Mouse (Mus musculus) heart, embryonic 16.5 days (tissue): ENCODE results near the gene Gpbp1. TPM values are rescaled to one million over a fixed set of nuclear protein-coding genes. Genes with fewer than 3 reads are reported as not detected.
A peak's percentile ranks its signal among the peaks of the same experiment; 100 is the strongest.

Source experiments
- ATAC-seq: fragments of 200-750 bp; cut with Nextera tagmentation; replicated peaks from 2 replicates; pipeline ENCODE4 v1.8.0; 2017; ENCODE audit warnings: moderate number of reproducible peaks; ENCODE audit not compliant: insufficient read depth, low FRiP score; ENCODE audit errors: extremely low read depth
- H3K27ac ChIP-seq: fragments of 300-500 bp; sonication (generic); 2 replicates; pipeline ENCODE4 v1.5.1; 2014; ENCODE audit warnings: mild to moderate bottlenecking, low read length, control low read depth, moderate library complexity
- H3K27me3 ChIP-seq: fragments of 300-500 bp; sonication (generic); 2 replicates; pipeline ENCODE4 v1.6.1; 2014; ENCODE audit warnings: low read length, mixed read lengths; ENCODE audit not compliant: control insufficient read depth, insufficient read depth
- H3K36me3 ChIP-seq: fragments of 300-500 bp; sonication (generic); 2 replicates; pipeline ENCODE4 v1.6.1; 2014; ENCODE audit not compliant: control insufficient read depth, insufficient read depth
- H3K4me1 ChIP-seq: fragments of 300-500 bp; sonication (generic); 2 replicates; pipeline ENCODE4 v1.6.1; 2014; ENCODE audit warnings: low read length, mixed read lengths; ENCODE audit not compliant: control insufficient read depth, insufficient read depth
- H3K4me2 ChIP-seq: fragments of 300-500 bp; sonication (generic); 2 replicates; pipeline ENCODE4 v1.6.1; 2014; ENCODE audit warnings: low read depth, mild to moderate bottlenecking, control low read depth, low read length
- H3K4me3 ChIP-seq: fragments of 300-500 bp; sonication (generic); 2 replicates; pipeline ENCODE4 v1.5.1; 2014; ENCODE audit warnings: mild to moderate bottlenecking, control low read depth, low read length
- H3K9ac ChIP-seq: fragments of 300-500 bp; sonication (generic); 2 replicates; pipeline ENCODE4 v1.6.1; 2014; ENCODE audit warnings: low read length, control low read depth
- H3K9me3 ChIP-seq: fragments of 300-500 bp; sonication (generic); replicated peaks from 2 replicates; pipeline ENCODE4 v1.6.1; 2016; ENCODE audit warnings: low read length; ENCODE audit not compliant: control insufficient read depth
- WGBS: fragments of 180-500 bp; shearing (Covaris S2); extraction: QIAGEN DNeasy Blood & Tissue Kit; methylation state at CpG from one replicate; pipeline ENCODE4 v1.1.7; 2014; 5-methylcytosine and 5-hydroxymethylcytosine counted together
- polyA plus RNA-seq: library from polyadenylated mRNA; unstranded; fragments of >200 nt; fragmentation: Nextera tagmentation; extraction: Ambion mirVana; gene quantifications from 2 replicates; pipeline ENCODE4 v1.2.1, GENCODE M21; 2015

Gpbp1 gene
- polyA plus RNA-seq, 1 experiment from 2014 or later: 58.3 TPM

- Histone ChIP-seq H3K27me3 (no peaks in the 10 kb centered on the region), H3K9me3 (no peaks in the 10 kb centered on the region), H3K9ac (no peak overlapping the region), H3K27ac (no peak overlapping the region), H3K36me3 (no peaks in the 10 kb centered on the region), H3K4me3 (no peak overlapping the region), H3K4me1 (no peaks in the 10 kb centered on the region; the same call in 1 of the 2 replicates), H3K4me2 (no peak overlapping the region)
- no peak for ATAC-seq
- 71% methylated on average over 8 of the region's 8 CpGs for WGBS
These were observed 95.6 kb downstream of the Gpbp1 start for GRCm38 (mm10) chr13:111394341-111394740.

DNA sequence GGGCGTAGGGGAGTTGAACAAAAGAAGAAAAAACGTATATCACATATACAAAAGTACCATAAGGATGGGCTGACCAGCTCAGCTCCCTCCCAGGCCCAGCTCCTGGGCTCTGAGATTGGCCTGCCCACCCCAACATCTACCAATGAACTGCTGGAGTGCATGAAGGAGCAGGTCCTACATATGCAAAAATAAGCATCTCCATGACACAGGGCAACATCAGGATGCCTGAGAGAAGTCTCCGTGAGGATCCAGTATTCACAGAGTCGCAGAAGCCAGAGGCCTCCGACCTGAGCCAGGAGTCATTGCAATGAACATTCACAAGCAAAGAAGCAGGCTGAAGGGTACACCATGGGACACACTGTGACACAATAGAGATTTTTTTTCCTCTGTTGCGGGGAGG lies 96.5 kb downstream of the Gpbp1 start:
- H3K9ac ChIP-seq: no peak overlapping the region
- no peaks in the 10 kb centered on the region for H3K9me3 ChIP-seq
- H3K36me3 ChIP-seq: no peaks in the 10 kb centered on the region
- H3K27ac ChIP-seq: no peak overlapping the region
- H3K4me3 ChIP-seq: no peak overlapping the region
- no peak for ATAC-seq
- H3K4me2 ChIP-seq: no peak overlapping the region
- 85% methylated on average over 6 of the region's 6 CpGs for WGBS
- H3K4me1 ChIP-seq: no peaks in the 10 kb centered on the region; the same call in 1 of the 2 replicates
- no peaks in the 10 kb centered on the region for H3K27me3 ChIP-seq

GRCm38 (mm10) chr13:111391426-111391825 lies 98.5 kb downstream of the Gpbp1 start:
- whole genome bisulfite sequencing: 87% methylated on average over 5 of the region's 5 CpGs
- ATAC-seq: no peak
- Histone ChIP-seq H3K4me3 (no peak overlapping the region), H3K27me3 (no peaks in the 10 kb centered on the region), H3K36me3 (no peaks in the 10 kb centered on the region), H3K27ac (no peak overlapping the region), H3K9me3 (no peaks in the 10 kb centered on the region), H3K4me2 (no peak overlapping the region), H3K9ac (no peak overlapping the region), H3K4me1 (no peaks in the 10 kb centered on the region)

GRCm38 (mm10) chr13:111391011-111391410 lies 98.9 kb downstream of the Gpbp1 start:
- H3K27me3 ChIP-seq: no peaks in the 10 kb centered on the region
- H3K36me3 ChIP-seq: no peaks in the 10 kb centered on the region
- no peaks in the 10 kb centered on the region for H3K9me3 ChIP-seq
- H3K9ac ChIP-seq: no peak overlapping the region
- no peak overlapping the region for H3K4me3 ChIP-seq
- no peak overlapping the region for H3K4me2 ChIP-seq
- H3K27ac ChIP-seq: no peak overlapping the region
- WGBS: 64% methylated on average over 1 of the region's 1 CpGs
- no peak for ATAC-seq
- no peaks in the 10 kb centered on the region for H3K4me1 ChIP-seq

GRCm38 (mm10) chr13:111384011-111384985 lies 105.6 kb downstream of the Gpbp1 start:
- Histone ChIP-seq H3K4me1 (no peaks in the 10 kb centered on the region), H3K27ac (peak overlapping the region; percentile 50; the same call in 1 of the 2 replicates), H3K9me3 (no peaks in the 10 kb centered on the region), H3K4me3 (no peak overlapping the region), H3K36me3 (no peaks in the 10 kb centered on the region), H3K4me2 (no peak overlapping the region), H3K9ac (no peak overlapping the region), H3K27me3 (no peaks in the 10 kb centered on the region)
- WGBS: 58% methylated on average over 12 of the region's 12 CpGs
- no peak; the same call in 1 of the 2 replicates for ATAC-seq

Other genes starting within 250 kb of the Gpbp1 start
- gene Actbl2, start 235.1 kb downstream of the Gpbp1 start, polyA plus RNA-seq: not detected in 2 replicates
- not detected in 2 replicates for gene Gm49496, start 59.8 kb upstream of the Gpbp1 start, polyA plus RNA-seq
- not detected in 2 replicates for gene Gm10198, start 102.7 kb upstream of the Gpbp1 start, polyA plus RNA-seq
- 11.7 and 14.0 TPM in 2 replicates for gene Mier3, start 190.9 kb upstream of the Gpbp1 start, polyA plus RNA-seq